Mouse (Mus musculus) liver, postnatal 0 days (tissue): ENCODE measurements at regions not wholly inside any gene's neighbourhood (a gene's known extent, or its start where the extent isn't known, plus 50 kb on each side); places are given as distances from the start of the nearest gene placed in this dataset.

Experiments
- ATAC-seq: fragments of 200-750 bp; cut with Nextera tagmentation; 2 replicates; pipeline ENCODE4 v1.8.0; 2017; ENCODE audit warnings: mild to moderate bottlenecking, moderate library complexity
- DNase-seq: peaks from one replicate; pipeline ENCODE4 v3.0.0-alpha.2; 2016
- H3K27ac ChIP-seq: fragments of 300-500 bp; sonication (generic); 2 replicates; pipeline ENCODE4 v1.5.1; 2014; ENCODE audit warnings: antibody characterized with exemption, moderate library complexity, mild to moderate bottlenecking, low read depth
- H3K27me3 ChIP-seq: fragments of 300-500 bp; sonication (generic); 2 replicates; pipeline ENCODE4 v1.6.1; 2014; ENCODE audit warnings: low read length, control low read depth, mixed read lengths; ENCODE audit not compliant: insufficient read depth
- H3K36me3 ChIP-seq: fragments of 300-500 bp; sonication (generic); replicated peaks from 2 replicates; pipeline ENCODE4 v1.6.1; 2014; ENCODE audit warnings: mild to moderate bottlenecking, control low read depth, low read length, moderate library complexity, mixed read lengths; ENCODE audit not compliant: insufficient read depth
- H3K4me1 ChIP-seq: fragments of 300-500 bp; sonication (generic); 2 replicates; pipeline ENCODE4 v1.6.1; 2014; ENCODE audit warnings: antibody characterized with exemption, mild to moderate bottlenecking, control low read depth; ENCODE audit not compliant: insufficient read depth
- H3K4me2 ChIP-seq: fragments of 300-500 bp; sonication (generic); 2 replicates; pipeline ENCODE4 v1.6.1; 2014; ENCODE audit warnings: low read depth, mild to moderate bottlenecking, low read length, moderate library complexity, mixed read lengths
- H3K4me3 ChIP-seq: fragments of 300-500 bp; sonication (generic); 2 replicates; pipeline ENCODE4 v1.5.1; 2014; ENCODE audit warnings: low read depth, low read length
- H3K9ac ChIP-seq: fragments of 300-500 bp; sonication (generic); replicated peaks from 2 replicates; pipeline ENCODE4 v1.6.1; 2014; ENCODE audit warnings: mild to moderate bottlenecking, moderate library complexity
- H3K9me3 ChIP-seq: fragments of 300-500 bp; sonication (generic); 2 replicates; pipeline ENCODE4 v1.6.1; 2016; ENCODE audit warnings: mild to moderate bottlenecking, control low read depth, low read length, mixed read lengths
- CTCF ChIP-seq: sonication (generic); IDR thresholded peaks from 2 replicates; pipeline ENCODE4 v1.5.1; 2016; ENCODE audit warnings: antibody characterized with exemption, low read depth
- EP300 ChIP-seq: IDR thresholded peaks from 2 replicates; pipeline ENCODE4 v1.6.1; 2016; ENCODE audit warnings: antibody characterized with exemption, low read depth, mild to moderate bottlenecking
- WGBS: fragments of 180-500 bp; shearing (Covaris S2); extraction: QIAGEN DNeasy Blood & Tissue Kit; methylation state at CpG from one replicate; pipeline ENCODE4 v1.1.7; 2014; ENCODE audit not compliant: insufficient replicate concordance; 5-methylcytosine and 5-hydroxymethylcytosine counted together

- Histone ChIP-seq H3K27me3 (no peaks in the 10 kb centered on the region), H3K4me2 (no peak overlapping the region), H3K4me3 (no peak overlapping the region), H3K36me3 (no peaks in the 10 kb centered on the region), H3K9me3 (no peaks in the 10 kb centered on the region), H3K27ac (no peak overlapping the region), H3K9ac (no peak overlapping the region), H3K4me1 (no peaks in the 10 kb centered on the region)
- WGBS: 36% methylated on average over 4 of the region's 4 CpGs
- peak; percentile 77 for ATAC-seq
- TF ChIP-seq EP300 (peak; percentile 69), CTCF (no peak)
- DNase-seq: no peak
Measured at GRCm38 (mm10) chr15:69575611-69576153, 3075.0 kb upstream of the Lrrc6 start.

- Histone ChIP-seq H3K4me3 (no peak overlapping the region), H3K9me3 (no peaks in the 10 kb centered on the region), H3K4me1 (no peaks in the 10 kb centered on the region), H3K9ac (no peak overlapping the region), H3K4me2 (no peak overlapping the region), H3K27me3 (no peaks in the 10 kb centered on the region), H3K36me3 (no peaks in the 10 kb centered on the region), H3K27ac (no peak overlapping the region)
- ATAC-seq (no peak), DNase-seq (no peak)
- TF ChIP-seq EP300 (no peak), CTCF (no peak)
- 80% methylated on average over 3 of the region's 3 CpGs for WGBS
Measured at GRCm38 (mm10) chr15:69554171-69554570, 3053.5 kb upstream of the Lrrc6 start.

GRCm38 (mm10) chr15:69552062-69552628, 3051.4 kb upstream of the Lrrc6 start:
- no peaks in the 10 kb centered on the region for H3K9me3 ChIP-seq
- H3K27me3 ChIP-seq: no peaks in the 10 kb centered on the region
- 72% methylated on average over 5 of the region's 5 CpGs for WGBS
- no peaks in the 10 kb centered on the region for H3K4me1 ChIP-seq
- ATAC-seq (no peak), DNase-seq (no peak)
- no peak overlapping the region for H3K4me2 ChIP-seq
- no peak overlapping the region for H3K9ac ChIP-seq
- no peaks in the 10 kb centered on the region for H3K36me3 ChIP-seq
- no peak overlapping the region for H3K4me3 ChIP-seq
- TF ChIP-seq CTCF (no peak), EP300 (no peak)
- no peak overlapping the region for H3K27ac ChIP-seq

- DNase-seq (no peak), ATAC-seq (no peak)
- no peaks in the 10 kb centered on the region for H3K36me3 ChIP-seq
- no peak overlapping the region for H3K9ac ChIP-seq
- H3K4me1 ChIP-seq: no peaks in the 10 kb centered on the region
- no peaks in the 10 kb centered on the region for H3K27me3 ChIP-seq
- WGBS: 59% methylated on average over 1 of the region's 1 CpGs
- H3K27ac ChIP-seq: no peak overlapping the region
- H3K4me3 ChIP-seq: no peak overlapping the region
- TF ChIP-seq EP300 (no peak), CTCF (no peak)
- no peaks in the 10 kb centered on the region for H3K9me3 ChIP-seq
- no peak overlapping the region for H3K4me2 ChIP-seq
Measured at GRCm38 (mm10) chr15:69551012-69551411, 3050.3 kb upstream of the Lrrc6 start.

- Histone ChIP-seq H3K9ac (no peak overlapping the region), H3K4me2 (no peak overlapping the region), H3K4me3 (no peak overlapping the region), H3K4me1 (no peaks in the 10 kb centered on the region), H3K27ac (no peak overlapping the region), H3K36me3 (no peaks in the 10 kb centered on the region), H3K27me3 (no peaks in the 10 kb centered on the region), H3K9me3 (no peaks in the 10 kb centered on the region)
- ATAC-seq (no peak), DNase-seq (no peak)
- WGBS: 66% methylated on average over 6 of the region's 6 CpGs
- TF ChIP-seq EP300 (no peak), CTCF (no peak)
Measured at GRCm38 (mm10) chr15:69526441-69527094, 3025.9 kb upstream of the Lrrc6 start.

- Histone ChIP-seq H3K4me2 (no peak overlapping the region), H3K4me3 (no peak overlapping the region), H3K36me3 (no peaks in the 10 kb centered on the region), H3K9ac (no peak overlapping the region), H3K4me1 (no peaks in the 10 kb centered on the region), H3K9me3 (no peaks in the 10 kb centered on the region), H3K27ac (no peak overlapping the region), H3K27me3 (no peaks in the 10 kb centered on the region)
- TF ChIP-seq CTCF (no peak), EP300 (no peak)
- DNase-seq (no peak), ATAC-seq (no peak)
- 78% methylated on average over 5 of the region's 5 CpGs for WGBS
Measured at GRCm38 (mm10) chr15:69484421-69485074, 2983.8 kb upstream of the Lrrc6 start.
